Mouse (Mus musculus): ENCODE data around the gene Olfr350. TPM values are rescaled to one million over a fixed set of nuclear protein-coding genes. Genes with fewer than 3 reads are reported as not detected.

The Olfr350 gene
- not detected for total RNA-seq (2021)
- not detected in 2 replicates for polyA plus RNA-seq (2012; rRNA removed)
- long read RNA-seq, result 0 reads

- no peak for DNase-seq
Observed at GRCm38 (mm10) chr2:36846010-36846409, at the start of gene Olfr350. Olfr350 (plus strand) TSS chr2:36846310.

GRCm38 (mm10) chr2:36816932-36817331 lies 29.2 kb upstream of the Olfr350 start, which contains the start of gene Olfr3:
Olfr3 (minus strand) TSS chr2:36817032.
- DNase-seq, result no peak

GRCm38 (mm10) chr2:36862560-36862959 lies 16.4 kb downstream of the Olfr350 start, which contains the start of gene Olfr351:
Olfr351 (minus strand) TSS chr2:36862660.
- DNase-seq, result no peak

GRCm38 (mm10) chr2:36868160-36868559 lies 22.1 kb downstream of the Olfr350 start, which contains the start of gene Olfr352:
Olfr352 (plus strand) TSS chr2:36868460.
- DNase-seq, result no peak

GRCm38 (mm10) chr2:36892836-36893235 lies 46.7 kb downstream of the Olfr350 start, which contains the start of gene Olfr353:
Olfr353 (minus strand) TSS chr2:36892936.
- no peak for DNase-seq

- no peak for DNase-seq
Observed at GRCm38 (mm10) chr2:36897114-36897513, 51.0 kb downstream of the Olfr350 start.

Other genes starting within 250 kb of the Olfr350 start
- not detected for gene Olfr345, start 206.3 kb upstream of the Olfr350 start, total RNA-seq (2021)
- not detected in 2 replicates for gene Olfr345, start 206.3 kb upstream of the Olfr350 start, polyA plus RNA-seq (2012; rRNA removed)
- gene Olfr346, start 160.5 kb upstream of the Olfr350 start, total RNA-seq (2021), result not detected
- gene Olfr346, start 160.5 kb upstream of the Olfr350 start, polyA plus RNA-seq (2012; rRNA removed), result not detected in 2 replicates
- not detected for gene Olfr347, start 114.4 kb upstream of the Olfr350 start, total RNA-seq (2021)
- not detected in 2 replicates for gene Olfr347, start 114.4 kb upstream of the Olfr350 start, polyA plus RNA-seq (2012; rRNA removed)
- gene Olfr348, start 62.0 kb upstream of the Olfr350 start, total RNA-seq (2021), result not detected
- not detected in 2 replicates for gene Olfr348, start 62.0 kb upstream of the Olfr350 start, polyA plus RNA-seq (2012; rRNA removed)
- gene Olfr50, start 55.8 kb upstream of the Olfr350 start, total RNA-seq (2021), result not detected
- gene Olfr50, start 55.8 kb upstream of the Olfr350 start, polyA plus RNA-seq (2012; rRNA removed), result not detected in 2 replicates
- not detected for gene Olfr3, start 29.3 kb upstream of the Olfr350 start, total RNA-seq (2021)
- gene Olfr3, start 29.3 kb upstream of the Olfr350 start, polyA plus RNA-seq (2012; rRNA removed), result not detected in 2 replicates
- not detected for gene Olfr351, start 16.4 kb downstream of the Olfr350 start, total RNA-seq (2021)
- not detected in 2 replicates for gene Olfr351, start 16.4 kb downstream of the Olfr350 start, polyA plus RNA-seq (2012; rRNA removed)
- gene Olfr352, start 22.1 kb downstream of the Olfr350 start, total RNA-seq (2021), result not detected
- not detected in 2 replicates for gene Olfr352, start 22.1 kb downstream of the Olfr350 start, polyA plus RNA-seq (2012; rRNA removed)
- not detected for gene Olfr353, start 46.6 kb downstream of the Olfr350 start, total RNA-seq (2021)
- not detected in 2 replicates for gene Olfr353, start 46.6 kb downstream of the Olfr350 start, polyA plus RNA-seq (2012; rRNA removed)
- not detected for gene Olfr354, start 59.4 kb downstream of the Olfr350 start, total RNA-seq (2021)
- gene Olfr354, start 59.4 kb downstream of the Olfr350 start, polyA plus RNA-seq (2012; rRNA removed), result not detected in 2 replicates
- not detected for gene Olfr355, start 82.6 kb downstream of the Olfr350 start, total RNA-seq (2021)
- gene Olfr355, start 82.6 kb downstream of the Olfr350 start, polyA plus RNA-seq (2012; rRNA removed), result not detected in 2 replicates
- not detected for gene Olfr356, start 90.8 kb downstream of the Olfr350 start, total RNA-seq (2021)
- gene Olfr356, start 90.8 kb downstream of the Olfr350 start, polyA plus RNA-seq (2012; rRNA removed), result not detected in 2 replicates
- not detected for gene Olfr357, start 147.5 kb downstream of the Olfr350 start, total RNA-seq (2021)
- not detected in 2 replicates for gene Olfr357, start 147.5 kb downstream of the Olfr350 start, polyA plus RNA-seq (2012; rRNA removed)
- gene Olfr358, start 163.0 kb downstream of the Olfr350 start, total RNA-seq (2021), result not detected
- not detected in 2 replicates for gene Olfr358, start 163.0 kb downstream of the Olfr350 start, polyA plus RNA-seq (2012; rRNA removed)
- gene Olfr360, start 219.4 kb downstream of the Olfr350 start, total RNA-seq (2021), result not detected
- not detected in 2 replicates for gene Olfr360, start 219.4 kb downstream of the Olfr350 start, polyA plus RNA-seq (2012; rRNA removed)
- not detected for gene Olfr361, start 243.0 kb downstream of the Olfr350 start, total RNA-seq (2021)
- not detected in 2 replicates for gene Olfr361, start 243.0 kb downstream of the Olfr350 start, polyA plus RNA-seq (2012; rRNA removed)